Mouse (Mus musculus) cortical plate, adult 2 months (tissue): ENCODE results near the gene Rad18.

Experiments used
- CTCF ChIP-seq: fragments of 200-500 bp; IDR thresholded peaks from 2 replicates; pipeline ENCODE4 v1.5.1; 2011; ENCODE audit warnings: mild to moderate bottlenecking, control low read depth, low read length; ENCODE audit not compliant: insufficient read depth; ENCODE audit errors: extremely low read depth
- POLR2A ChIP-seq: fragments of 200-500 bp; IDR thresholded peaks from 2 replicates; pipeline ENCODE4 v1.6.1; 2011; ENCODE audit warnings: mild to moderate bottlenecking, low read length, control low read depth; ENCODE audit not compliant: insufficient read depth; ENCODE audit errors: extremely low read depth

DNA sequence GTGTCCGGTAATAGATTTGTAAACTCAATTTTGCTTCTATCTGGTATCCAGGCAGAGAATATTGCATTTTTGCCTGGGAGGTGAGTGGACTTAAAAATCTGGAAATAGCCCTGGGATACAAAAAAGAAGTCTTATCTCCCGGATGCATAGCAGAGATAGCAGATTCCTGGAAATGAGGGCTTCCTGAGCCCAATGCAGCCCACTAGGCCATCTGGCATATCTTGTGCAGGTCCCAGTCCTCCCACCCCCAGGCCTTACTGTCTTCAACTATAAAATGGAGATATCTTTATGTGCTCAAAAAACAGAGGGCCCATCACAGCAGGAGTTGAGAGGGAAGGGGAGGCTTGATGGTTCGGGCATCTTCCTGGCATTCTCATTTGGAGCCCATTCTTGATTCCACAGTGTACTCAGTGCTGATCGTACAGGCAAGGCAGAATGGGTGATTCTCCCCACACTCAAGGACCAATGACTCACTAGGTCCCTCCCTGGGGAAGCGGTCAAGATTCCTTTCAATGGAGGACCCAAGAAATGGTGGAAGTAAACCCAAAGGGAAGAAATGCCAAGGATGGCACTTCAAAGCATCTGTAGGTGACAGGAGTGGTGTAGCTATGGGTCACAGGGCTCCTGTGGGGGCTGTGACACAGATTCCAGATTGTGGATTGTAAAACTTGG is 24.1 kb upstream of the Rad18 start:
- TF ChIP-seq CTCF (no peak), POLR2A (no peak)
